Mouse (Mus musculus): Measurements from ENCODE around the gene Krtap24-1.

Gene Krtap24-1

DNA sequence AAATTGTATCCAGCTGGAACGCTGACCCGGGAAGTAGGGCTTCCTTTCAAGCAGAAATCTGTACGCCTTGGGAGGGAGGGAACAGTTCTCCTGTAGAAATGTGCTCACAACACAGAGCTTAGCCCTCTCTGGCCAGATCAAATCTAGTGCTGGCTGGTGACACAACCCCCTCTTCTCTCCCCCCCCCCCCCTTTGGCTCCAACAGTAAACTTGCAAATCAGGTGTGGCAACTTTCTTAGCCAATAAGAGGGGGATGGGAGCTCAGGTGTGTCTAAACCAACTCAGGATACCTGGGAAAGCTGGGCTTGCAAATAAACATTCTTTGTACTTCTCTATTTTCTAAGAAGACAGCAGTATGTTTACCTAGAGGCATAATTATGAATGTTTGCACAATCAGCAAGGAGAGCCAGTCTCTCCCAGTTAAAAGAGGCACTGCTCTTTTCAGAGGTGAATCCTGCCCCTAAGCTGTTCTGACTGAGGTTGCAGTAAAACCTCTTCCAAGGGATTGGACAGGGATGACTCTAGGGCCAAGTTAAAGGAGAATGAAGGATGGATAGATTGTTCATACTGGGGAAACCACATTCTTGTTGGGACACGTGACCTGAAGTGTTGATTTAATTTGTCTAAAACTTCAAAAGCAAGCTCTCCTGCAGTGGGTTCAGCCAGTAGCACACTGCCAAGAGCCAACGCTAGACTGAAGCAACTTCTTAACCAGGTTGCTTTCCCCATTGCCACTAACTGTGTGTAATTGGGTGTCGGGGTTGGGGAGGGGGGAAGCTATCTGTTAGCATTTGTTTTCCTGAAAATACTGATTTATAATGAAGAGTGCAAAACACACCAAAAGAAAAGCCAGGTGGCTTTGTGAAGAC, 48.8 kb downstream of the Krtap24-1 start, which contains the start of gene Cldn8:
TSS of gene Cldn8 (minus strand) at position 139 of the 869 bp plus-strand sequence.
- no peak for DNase-seq

DNA sequence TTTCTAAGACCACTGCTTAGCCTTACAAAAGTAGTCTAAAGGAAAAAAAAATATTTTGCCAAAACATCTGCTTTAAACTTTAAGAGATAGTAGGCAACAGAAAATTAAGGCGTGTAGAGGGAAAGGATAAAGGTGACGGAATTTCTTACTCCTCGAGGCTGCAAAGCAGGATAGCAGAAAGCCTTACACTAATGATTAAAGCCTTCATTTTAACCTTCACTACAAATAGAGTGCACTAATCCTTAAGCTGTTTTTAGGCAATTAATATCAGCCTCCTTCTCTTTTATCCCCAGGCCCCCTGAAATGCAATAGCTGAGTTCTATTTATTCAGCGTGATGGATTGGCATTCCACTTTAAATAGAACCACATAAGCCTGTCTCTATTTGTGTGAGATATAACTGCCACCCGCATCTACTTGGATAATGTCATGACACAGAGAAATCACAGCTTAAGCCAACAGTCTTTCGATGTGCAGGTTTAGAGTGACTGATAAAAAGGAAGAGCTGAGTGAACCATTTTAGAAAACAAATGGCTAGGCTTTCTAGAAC, 50.4 kb downstream of the Krtap24-1 start:
- DNase-seq, result no peak
